Mouse (Mus musculus): ENCODE results near the gene Golph3. TPM values are rescaled to one million over a fixed set of nuclear protein-coding genes. Genes with fewer than 3 reads are reported as not detected.

Golph3 gene
- polyA plus RNA-seq, 1 experiment from 2014 or later = 75.1 TPM

DNA sequence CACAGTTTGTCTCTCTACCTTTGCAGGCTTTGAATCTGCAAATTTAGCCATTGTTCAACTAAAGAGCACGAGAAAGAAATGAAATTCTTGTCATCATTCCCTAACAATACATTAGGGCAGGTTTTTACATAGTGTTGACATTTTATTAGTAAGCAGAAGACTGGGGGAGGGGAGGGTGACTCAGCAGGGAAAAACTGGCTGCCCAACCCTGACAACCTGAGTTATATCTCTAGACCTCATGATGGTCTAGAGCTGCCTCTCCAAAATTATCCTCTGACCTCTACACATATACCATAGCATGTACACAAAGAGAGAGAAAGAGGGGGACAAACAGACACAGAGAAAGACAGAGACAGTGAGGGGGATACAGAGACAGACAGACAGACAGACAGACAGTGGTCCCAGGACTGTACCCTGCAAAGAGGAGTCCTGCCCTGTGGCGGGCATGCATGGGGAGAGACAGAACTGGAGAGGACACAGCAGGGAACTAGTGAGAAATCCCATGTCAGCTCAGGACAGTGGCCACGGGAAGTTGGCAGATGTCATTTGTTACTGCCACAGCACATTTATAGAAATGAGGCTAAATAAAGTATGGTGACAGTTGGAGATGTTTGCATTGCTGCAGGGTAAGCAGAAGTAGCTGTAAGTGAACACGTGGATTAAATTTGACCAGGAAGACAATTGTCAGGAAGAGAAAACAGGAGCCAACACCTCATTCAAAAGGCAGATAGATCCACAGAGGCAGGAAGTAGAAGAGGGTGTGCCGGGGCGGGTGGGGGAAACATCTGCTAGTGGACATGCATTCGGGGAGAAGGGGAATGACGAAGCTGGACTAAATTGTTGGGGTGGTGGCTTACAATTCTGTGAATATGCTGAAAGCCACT, 14.8 kb upstream of the Golph3 start:
- Histone ChIP-seq H3K4me1 (replicated peaks) (no peaks in the 10 kb centered on the region), H3K4me3 (no peak overlapping the region), H3K9ac (no peak overlapping the region), H3K27me3 (no peaks in the 10 kb centered on the region), H3K27ac (no peak overlapping the region), H3K9me3 (no peaks in the 10 kb centered on the region), H3K4me2 (no peak overlapping the region), H3K36me3 (no peaks in the 10 kb centered on the region)
- 66% methylated on average over 8 of the region's 8 CpGs for WGBS
- ATAC-seq (ENCODE audit: low FRiP score) = no peak

DNA sequence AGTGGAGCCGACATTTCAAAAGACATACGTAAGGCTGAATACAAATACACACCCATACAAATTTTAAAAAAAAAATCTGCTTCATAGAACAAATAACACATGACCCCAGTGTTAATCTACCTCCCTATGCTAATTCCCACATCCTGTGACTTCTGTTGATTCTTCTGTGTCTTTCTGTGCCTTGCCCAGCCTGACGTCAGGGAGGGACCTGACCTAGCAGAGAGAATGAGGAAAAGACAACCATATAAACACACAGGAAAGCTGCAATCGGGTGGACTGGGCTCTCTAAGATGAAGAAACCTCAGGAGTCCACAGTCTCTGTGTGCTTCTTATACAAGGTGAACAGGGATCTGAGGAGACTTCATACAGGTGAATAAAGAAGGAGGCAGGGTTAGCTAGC, 14.1 kb upstream of the Golph3 start:
- Histone ChIP-seq H3K27me3 (no peaks in the 10 kb centered on the region), H3K27ac (no peak overlapping the region), H3K4me3 (no peak overlapping the region), H3K4me2 (no peak overlapping the region), H3K4me1 (replicated peaks) (no peaks in the 10 kb centered on the region), H3K9me3 (no peaks in the 10 kb centered on the region), H3K9ac (no peak overlapping the region), H3K36me3 (no peaks in the 10 kb centered on the region)
- no peak for ATAC-seq (ENCODE audit: low FRiP score)
- 73% methylated on average over 4 of the region's 4 CpGs for WGBS

DNA sequence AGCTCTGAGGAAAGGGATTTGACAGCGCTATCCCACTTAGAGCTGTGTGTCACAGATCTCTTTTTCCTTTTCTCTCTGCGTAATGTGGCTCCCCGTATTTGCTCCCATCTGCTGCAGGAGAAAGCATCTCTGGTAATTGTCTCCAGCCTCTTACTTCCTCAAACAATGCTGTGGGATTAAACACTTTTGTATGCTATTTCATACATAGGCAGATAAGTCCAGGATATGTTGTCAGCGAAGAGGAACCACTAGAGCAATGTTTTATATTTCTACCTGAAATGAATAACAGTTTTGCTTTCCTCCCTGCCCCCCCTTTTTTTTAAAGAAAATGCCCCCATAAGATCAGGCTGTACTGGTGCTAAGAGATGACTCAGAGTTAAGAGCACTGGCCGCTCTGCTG, 12.7 kb upstream of the Golph3 start:
- H3K4me3 ChIP-seq = no peak overlapping the region
- no peaks in the 10 kb centered on the region for H3K4me1 ChIP-seq (replicated peaks)
- ATAC-seq (ENCODE audit: low FRiP score) = no peak
- H3K36me3 ChIP-seq = no peaks in the 10 kb centered on the region
- H3K4me2 ChIP-seq = no peak overlapping the region
- H3K9me3 ChIP-seq = no peaks in the 10 kb centered on the region
- H3K27me3 ChIP-seq = no peaks in the 10 kb centered on the region
- H3K27ac ChIP-seq = no peak overlapping the region
- no peak overlapping the region for H3K9ac ChIP-seq
- WGBS = 97% methylated on average over 5 of the region's 5 CpGs

DNA sequence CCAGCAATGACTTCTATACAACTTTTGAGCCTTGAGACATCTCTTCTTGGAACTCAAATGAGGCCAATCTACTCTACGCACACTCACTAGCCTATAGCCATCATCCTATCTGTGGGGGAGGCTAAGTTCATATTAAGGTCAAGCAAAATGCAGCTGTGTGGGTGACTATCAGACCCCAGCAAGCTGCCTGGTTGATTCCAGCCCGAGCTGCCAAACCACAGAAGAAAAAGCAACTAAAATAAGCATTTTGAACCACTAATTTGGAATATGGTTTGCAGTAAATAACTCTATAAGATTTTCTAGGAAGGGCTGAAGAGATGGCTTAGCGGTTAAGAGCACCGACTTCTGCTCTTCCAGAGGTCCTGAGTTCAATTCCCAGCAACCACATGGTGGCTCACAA, 10.6 kb upstream of the Golph3 start:
- 93% methylated on average over 4 of the region's 4 CpGs for WGBS
- Histone ChIP-seq H3K27me3 (no peaks in the 10 kb centered on the region), H3K4me1 (replicated peaks) (no peaks in the 10 kb centered on the region), H3K9me3 (no peaks in the 10 kb centered on the region), H3K4me2 (no peak overlapping the region), H3K4me3 (no peak overlapping the region), H3K27ac (no peak overlapping the region), H3K36me3 (no peaks in the 10 kb centered on the region), H3K9ac (no peak overlapping the region)
- no peak for ATAC-seq (ENCODE audit: low FRiP score)

DNA sequence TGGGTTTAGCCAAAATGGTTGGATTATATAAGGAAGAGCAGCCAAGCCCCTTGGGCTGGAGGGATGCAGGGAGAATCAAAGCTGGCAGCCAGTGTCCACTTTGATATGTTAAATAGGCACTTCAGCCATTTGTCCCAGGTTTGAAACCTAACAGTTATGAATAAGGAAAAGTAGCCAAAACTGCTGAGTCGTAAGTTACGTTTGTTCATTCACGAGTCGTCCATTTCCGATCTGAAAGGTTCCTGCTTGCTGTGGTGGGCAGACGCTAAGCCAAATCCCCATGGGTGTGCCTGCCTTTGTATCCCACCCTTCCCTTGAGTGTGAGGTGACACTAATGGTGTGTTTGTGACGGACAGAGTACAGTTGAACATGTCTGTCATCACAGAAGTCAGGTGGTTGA, 9.8 kb upstream of the Golph3 start:
- no peak overlapping the region for H3K4me2 ChIP-seq
- H3K4me3 ChIP-seq = no peak overlapping the region
- no peak overlapping the region for H3K9ac ChIP-seq
- no peaks in the 10 kb centered on the region for H3K9me3 ChIP-seq
- H3K27ac ChIP-seq = no peak overlapping the region
- H3K36me3 ChIP-seq = no peaks in the 10 kb centered on the region
- H3K4me1 ChIP-seq (replicated peaks) = no peaks in the 10 kb centered on the region
- no peaks in the 10 kb centered on the region for H3K27me3 ChIP-seq
- no peak for ATAC-seq (ENCODE audit: low FRiP score)
- WGBS = 89% methylated on average over 7 of the region's 7 CpGs

DNA sequence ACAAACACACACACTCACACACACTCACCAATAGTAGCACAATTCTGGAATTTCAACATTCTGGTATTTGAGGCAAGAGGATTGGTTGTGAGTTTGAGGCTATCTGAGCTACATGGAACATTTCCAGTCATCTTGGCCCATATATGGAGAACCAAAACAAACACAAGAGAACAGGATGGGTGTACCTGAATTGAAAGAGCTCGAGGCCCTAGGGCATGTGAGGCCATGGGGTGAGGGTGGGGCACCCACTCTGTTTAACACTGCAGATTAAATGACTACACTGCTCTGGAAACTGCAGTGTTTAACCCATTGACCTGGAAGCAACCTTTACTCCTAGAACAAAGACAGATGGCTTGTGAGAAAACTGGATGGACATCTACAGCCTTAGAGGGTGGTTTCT, 8.0 kb upstream of the Golph3 start:
- H3K27me3 ChIP-seq = peaks cover 3% of the 10 kb centered on the region; the same call in 1 of the 2 replicates
- no peak overlapping the region for H3K4me2 ChIP-seq
- no peaks in the 10 kb centered on the region for H3K36me3 ChIP-seq
- no peak for ATAC-seq (ENCODE audit: low FRiP score)
- H3K9ac ChIP-seq = no peak overlapping the region
- no peak overlapping the region for H3K27ac ChIP-seq
- no peak overlapping the region for H3K4me3 ChIP-seq
- no peaks in the 10 kb centered on the region for H3K4me1 ChIP-seq (replicated peaks)
- WGBS = 28% methylated on average over 1 of the region's 1 CpGs
- no peaks in the 10 kb centered on the region for H3K9me3 ChIP-seq

DNA sequence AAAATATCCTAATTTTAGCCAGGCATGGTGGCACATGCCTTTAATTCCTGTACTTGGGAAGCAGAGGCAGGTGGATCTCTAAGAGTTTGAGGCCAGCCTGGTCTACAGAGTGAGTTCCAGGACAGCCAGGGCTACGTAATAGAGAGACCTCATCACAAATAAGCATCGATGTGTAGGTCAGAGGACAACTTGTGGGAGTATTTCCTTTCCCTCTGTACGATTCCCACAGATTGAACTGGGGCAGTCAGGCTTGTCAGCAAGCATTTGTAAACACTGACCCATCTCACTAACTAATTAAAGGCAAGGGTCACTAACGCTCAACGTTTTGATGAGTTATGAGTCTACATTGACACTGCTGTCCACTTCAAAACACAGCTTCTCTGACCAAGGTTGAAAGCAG, 6.7 kb upstream of the Golph3 start:
- no peaks in the 10 kb centered on the region for H3K4me1 ChIP-seq (replicated peaks)
- no peak overlapping the region for H3K4me3 ChIP-seq
- H3K9me3 ChIP-seq = no peaks in the 10 kb centered on the region
- H3K9ac ChIP-seq = no peak overlapping the region
- peaks cover 16% of the 10 kb centered on the region for H3K27me3 ChIP-seq
- H3K27ac ChIP-seq = no peak overlapping the region
- no peak for ATAC-seq (ENCODE audit: low FRiP score)
- 88% methylated on average over 5 of the region's 5 CpGs for WGBS
- H3K36me3 ChIP-seq = no peaks in the 10 kb centered on the region
- no peak overlapping the region for H3K4me2 ChIP-seq

DNA sequence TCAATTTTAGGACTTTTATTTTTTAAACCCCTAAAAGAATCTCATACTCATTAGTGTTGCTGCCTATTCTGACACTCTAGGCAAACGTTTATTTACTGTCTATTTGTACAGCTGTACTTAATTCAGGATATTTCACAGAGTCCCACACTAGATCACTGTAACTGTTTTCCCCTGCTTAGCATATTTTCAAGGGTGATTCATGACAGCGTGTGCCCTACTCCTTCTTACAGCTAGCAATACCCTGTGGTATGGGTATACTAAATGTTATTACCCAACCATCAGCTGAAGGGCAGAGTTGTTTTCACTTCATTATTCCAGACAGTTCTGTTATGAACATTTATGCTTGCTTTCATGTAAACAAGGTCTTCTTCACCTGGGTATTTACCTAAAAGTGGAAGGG, 5.3 kb upstream of the Golph3 start:
- Histone ChIP-seq H3K36me3 (no peaks in the 10 kb centered on the region), H3K9me3 (no peaks in the 10 kb centered on the region), H3K9ac (no peak overlapping the region), H3K4me2 (no peak overlapping the region), H3K27me3 (peaks cover 23% of the 10 kb centered on the region), H3K4me1 (replicated peaks) (peaks cover 6% of the 10 kb centered on the region), H3K4me3 (no peak overlapping the region), H3K27ac (no peak overlapping the region)
- WGBS = 72% methylated on average over 2 of the region's 2 CpGs
- ATAC-seq (ENCODE audit: low FRiP score) = no peak

DNA sequence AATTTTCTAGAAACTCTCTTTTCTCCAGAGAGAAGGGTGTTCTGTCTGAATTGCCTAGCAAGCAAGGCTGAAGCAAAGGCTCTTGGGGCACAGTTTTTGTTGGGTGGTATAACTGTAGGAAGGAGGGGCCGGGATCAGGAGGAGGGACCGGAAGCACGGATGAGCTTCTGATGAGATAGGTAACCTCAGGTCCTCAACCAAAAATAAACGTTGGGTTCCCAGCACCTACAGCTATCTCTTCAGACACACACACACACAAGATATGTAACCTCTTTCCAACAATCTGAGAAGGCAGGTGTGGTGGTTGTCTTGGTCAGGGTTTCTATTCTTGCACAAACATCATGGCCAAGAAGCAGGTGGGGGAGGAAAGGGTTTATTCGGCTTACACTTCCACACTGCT, 4.0 kb upstream of the Golph3 start:
- 83% methylated on average over 5 of the region's 5 CpGs for WGBS
- no peaks in the 10 kb centered on the region for H3K36me3 ChIP-seq
- peaks cover 23% of the 10 kb centered on the region for H3K27me3 ChIP-seq
- H3K9ac ChIP-seq = no peak overlapping the region
- H3K4me3 ChIP-seq = no peak overlapping the region
- no peak overlapping the region for H3K4me2 ChIP-seq
- H3K27ac ChIP-seq = no peak overlapping the region
- no peaks in the 10 kb centered on the region for H3K9me3 ChIP-seq
- no peak for ATAC-seq (ENCODE audit: low FRiP score)
- peaks cover 7% of the 10 kb centered on the region for H3K4me1 ChIP-seq (replicated peaks)

DNA sequence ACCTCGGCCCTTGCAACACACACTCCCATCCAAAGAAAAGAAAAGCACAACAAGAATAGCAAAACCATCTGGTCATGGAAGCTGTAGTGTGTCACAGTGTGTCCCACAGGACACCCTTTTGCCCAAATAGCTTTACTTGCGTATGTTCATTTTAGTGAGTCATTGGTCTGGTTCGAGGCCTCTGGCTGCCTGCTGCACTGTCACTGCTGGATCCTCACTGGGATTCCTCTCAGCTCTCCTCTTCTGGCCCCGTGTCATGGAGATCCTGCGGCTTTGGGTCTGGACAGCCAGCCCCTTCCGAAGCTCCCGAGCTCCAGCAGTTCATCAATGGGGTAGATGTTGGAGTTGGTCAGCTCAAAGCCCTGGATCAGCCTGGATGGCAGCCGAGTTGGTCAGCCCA, 2.8 kb upstream of the Golph3 start:
- H3K9me3 ChIP-seq = no peaks in the 10 kb centered on the region
- H3K27ac ChIP-seq = no peak overlapping the region
- 88% methylated on average over 8 of the region's 8 CpGs for WGBS
- peaks cover 18% of the 10 kb centered on the region for H3K4me1 ChIP-seq (replicated peaks)
- H3K4me2 ChIP-seq = no peak overlapping the region
- peaks cover 23% of the 10 kb centered on the region for H3K27me3 ChIP-seq
- ATAC-seq (ENCODE audit: low FRiP score) = no peak
- H3K4me3 ChIP-seq = no peak overlapping the region
- H3K9ac ChIP-seq = no peak overlapping the region
- no peaks in the 10 kb centered on the region for H3K36me3 ChIP-seq

DNA sequence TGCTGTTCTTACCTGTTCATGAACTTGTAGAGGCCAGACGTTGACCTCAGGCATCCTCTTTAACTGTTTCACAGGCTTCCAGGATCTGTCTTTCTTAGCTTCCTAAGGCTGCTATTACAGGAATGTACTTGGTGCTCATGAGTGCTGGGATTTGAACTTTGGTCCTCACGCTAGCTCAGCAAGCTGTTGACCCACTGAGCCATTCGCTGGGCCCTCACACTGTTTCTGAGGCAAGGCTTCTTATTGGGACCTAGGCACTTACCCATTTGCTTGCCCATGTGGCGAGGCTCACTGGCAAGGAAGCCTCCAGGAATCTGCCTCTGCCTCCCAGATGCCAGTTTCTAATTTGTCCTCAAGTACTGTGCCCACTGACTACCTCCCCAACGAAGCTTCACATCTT, 1.4 kb upstream of the Golph3 start:
- WGBS = 51% methylated on average over 5 of the region's 5 CpGs
- Histone ChIP-seq H3K4me2 (peak overlapping the region; percentile 74; the same call in 1 of the 2 replicates), H3K27me3 (peaks cover 23% of the 10 kb centered on the region), H3K4me1 (replicated peaks) (peaks cover 32% of the 10 kb centered on the region), H3K9ac (no peak overlapping the region), H3K27ac (no peak overlapping the region), H3K36me3 (no peaks in the 10 kb centered on the region), H3K9me3 (no peaks in the 10 kb centered on the region), H3K4me3 (no peak overlapping the region)
- no peak for ATAC-seq (ENCODE audit: low FRiP score)

DNA sequence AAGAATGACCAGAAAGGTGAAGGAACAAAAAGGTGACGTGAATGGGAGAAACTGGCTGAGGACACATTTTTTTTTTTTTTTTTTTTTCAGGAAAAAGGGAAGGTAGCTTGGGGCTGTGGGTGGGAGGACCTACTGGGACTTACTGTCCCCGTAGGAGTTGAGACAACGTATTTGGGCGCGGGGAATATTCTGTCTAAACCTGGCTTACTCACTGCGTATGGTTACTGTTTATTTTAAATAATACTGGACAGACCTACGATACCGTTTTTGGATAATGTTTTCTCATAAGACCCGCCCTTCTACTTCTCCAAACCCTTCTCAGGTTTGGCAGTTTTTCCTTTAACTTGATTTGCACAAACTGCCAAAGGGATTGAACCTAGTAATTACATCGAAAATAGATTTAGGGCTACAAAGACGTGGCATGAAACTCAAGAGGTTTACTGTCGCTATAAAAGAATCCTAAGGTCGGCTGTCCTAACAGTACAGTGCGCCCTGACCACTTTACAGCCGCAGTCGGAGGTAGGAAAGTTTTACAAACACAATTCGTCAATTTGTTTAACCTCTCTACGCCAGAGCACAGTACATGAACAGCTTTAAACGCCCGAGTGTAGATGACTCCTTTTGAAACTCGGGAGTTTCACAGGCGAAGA, 684 bp upstream of the Golph3 start:
- peak overlapping the region; percentile 94 for H3K9ac ChIP-seq
- peaks cover 23% of the 10 kb centered on the region for H3K27me3 ChIP-seq
- peak overlapping the region; percentile 99 for H3K4me3 ChIP-seq
- ATAC-seq (ENCODE audit: low FRiP score) = no peak
- H3K9me3 ChIP-seq = no peaks in the 10 kb centered on the region
- whole genome bisulfite sequencing = 7% methylated on average over 22 of the region's 22 CpGs
- peak overlapping the region; percentile 96; the same call in 1 of the 2 replicates for H3K27ac ChIP-seq
- peak overlapping the region; percentile 74 for H3K4me2 ChIP-seq
- H3K4me1 ChIP-seq (replicated peaks) = peaks cover 35% of the 10 kb centered on the region
- no peaks in the 10 kb centered on the region for H3K36me3 ChIP-seq
